Mouse (Mus musculus): ENCODE measurements around the gene Olfr772.
"Not testable (repeated sequence)": the region's sequence is repeated elsewhere in the genome, so short reads cannot be mapped to it uniquely, and the experiment has no call there.

Olfr772 gene

GRCm38 (mm10) chr10:129177821-129178220 lies at the start of gene Olfr772:
TSS of gene Olfr772 (minus strand) at chr10:129177921.
- DNase-seq (ENCODE audit: low spot score) = not testable (repeated sequence)

- DNase-seq (ENCODE audit: low spot score) = not testable (repeated sequence)
These were observed 9.6 kb upstream of the Olfr772 start, which contains the start of gene Olfr773 for GRCm38 (mm10) chr10:129187319-129187718. TSS of gene Olfr773 (minus strand) at chr10:129187419.

GRCm38 (mm10) chr10:129164651-129165050 lies 13.1 kb downstream of the Olfr772 start, which contains the start of gene Olfr771:
TSS of gene Olfr771 (minus strand) at chr10:129164751.
- no peak for DNase-seq (ENCODE audit: low spot score)

- no peak for DNase-seq (ENCODE audit: low spot score)
These were observed 38.8 kb downstream of the Olfr772 start, which contains the start of gene Olfr770 for GRCm38 (mm10) chr10:129138898-129139297. TSS of gene Olfr770 (minus strand) at chr10:129138998.

All from ovary, postnatal 36 days (tissue).